Mouse (Mus musculus) spleen, adult 2 months (tissue): ENCODE measurements around the gene Gpr68. TPM values are rescaled to one million over a fixed set of nuclear protein-coding genes. Genes with fewer than 3 reads are reported as not detected.

Experiments
- DNase-seq, 2 experiments: peaks; one replicate each; pipeline versions ENCODE4 v3.0.0 to v3.0.0-alpha.2; 2012 to 2021; ENCODE audit warnings: low spot score in 2 of 2, low read depth in 1 of 2
- H3K27ac ChIP-seq: fragments of 200-500 bp; 2 replicates; pipeline ENCODE4 v1.5.1; 2012; ENCODE audit warnings: low read length, inconsistent platforms; ENCODE audit not compliant: insufficient read depth
- H3K27me3 ChIP-seq: fragments of 200-500 bp; 2 replicates; pipeline ENCODE4 v1.6.1; 2012; ENCODE audit warnings: mild to moderate bottlenecking, moderate library complexity, low read length, inconsistent platforms; ENCODE audit not compliant: control insufficient read depth, insufficient read depth
- H3K36me3 ChIP-seq: fragments of 200-500 bp; 2 replicates; pipeline ENCODE4 v1.6.1; 2012; ENCODE audit warnings: mild to moderate bottlenecking, low read length, inconsistent platforms; ENCODE audit not compliant: control insufficient read depth, insufficient read depth
- H3K4me1 ChIP-seq: fragments of 200-500 bp; 2 replicates; pipeline ENCODE4 v1.6.1; 2011; ENCODE audit warnings: inconsistent platforms; ENCODE audit not compliant: control insufficient read depth, insufficient read depth, insufficient read length
- H3K4me3 ChIP-seq: fragments of 200-500 bp; 2 replicates; pipeline ENCODE4 v1.5.1; 2011; ENCODE audit warnings: mild to moderate bottlenecking, inconsistent platforms; ENCODE audit not compliant: insufficient read depth, insufficient read length; ENCODE audit errors: extremely low read depth
- CTCF ChIP-seq: fragments of 200-500 bp; IDR thresholded peaks from 2 replicates; pipeline ENCODE4 v1.5.1; 2011; ENCODE audit warnings: mild to moderate bottlenecking, inconsistent platforms; ENCODE audit not compliant: insufficient read depth, insufficient read length, insufficient replicate concordance; ENCODE audit errors: extremely low read depth
- POLR2A ChIP-seq: fragments of 200-500 bp; IDR thresholded peaks from 2 replicates; pipeline ENCODE4 v1.6.1; 2011; ENCODE audit warnings: low read depth, low read length, inconsistent platforms
- WGBS: fragments of 180-500 bp; shearing (Covaris S2); methylation state at CpG from one replicate; pipeline ENCODE4 v1.1.7; 2018; 5-methylcytosine and 5-hydroxymethylcytosine counted together
- polyA plus RNA-seq: library from polyadenylated mRNA; depleted of rRNA; stranded (reverse); fragments of >200 nt; gene quantifications from 2 replicates; pipeline ENCODE4 v1.2.3, GENCODE M21; 2012

The Gpr68 gene
- polyA plus RNA-seq, 1 experiment, result 14.0 TPM

DNA sequence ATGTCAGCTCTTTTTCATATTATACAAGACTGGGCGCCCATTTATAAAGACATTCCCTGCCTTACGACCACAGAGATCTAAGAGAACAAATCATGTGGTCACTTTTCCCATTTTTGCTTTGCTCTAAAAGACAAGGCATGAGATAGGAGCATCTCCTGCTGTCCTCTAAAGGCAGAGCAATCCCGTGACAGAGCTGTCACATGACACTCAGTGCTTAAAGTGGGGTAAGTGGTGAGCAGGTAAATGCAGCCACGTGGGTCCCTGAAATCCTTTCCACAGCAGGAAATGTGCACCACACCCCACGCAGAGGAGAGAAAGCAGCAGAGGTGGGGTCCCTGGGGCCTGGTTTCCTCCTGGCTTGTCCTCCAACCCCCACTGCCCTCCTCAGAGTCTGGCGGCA is 40.0 kb upstream of the Gpr68 start:
- WGBS, result 90% methylated on average over 6 of the region's 6 CpGs
- Histone ChIP-seq H3K4me3 (no peak overlapping the region), H3K27ac (no peak overlapping the region), H3K27me3 (no peaks in the 10 kb centered on the region), H3K36me3 (peaks cover 60% of the 10 kb centered on the region), H3K4me1 (no peaks in the 10 kb centered on the region)
- DNase-seq, result no peak
- TF ChIP-seq CTCF, result no peak
- TF ChIP-seq POLR2A, result no peak

DNA sequence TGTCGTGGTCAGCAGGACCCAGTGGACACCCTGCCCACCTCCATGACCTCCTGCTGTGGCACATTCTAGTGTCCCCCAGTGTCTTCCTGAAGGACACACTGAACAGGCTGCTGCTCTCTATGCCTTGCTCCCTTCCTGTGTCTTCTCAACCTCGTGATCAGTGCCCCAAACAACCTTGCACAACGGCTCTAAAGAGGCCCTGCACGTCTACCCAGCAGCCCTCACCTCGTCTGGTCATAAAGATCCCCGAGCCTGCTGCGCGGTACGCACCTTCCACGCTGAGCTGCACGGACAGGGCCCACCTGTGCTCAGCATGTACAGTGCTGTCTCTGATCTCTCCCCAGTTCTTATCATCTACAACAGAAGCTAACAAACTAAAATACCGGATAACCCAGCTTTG is 38.0 kb upstream of the Gpr68 start:
- Histone ChIP-seq H3K36me3 (peaks cover 64% of the 10 kb centered on the region), H3K4me3 (no peak overlapping the region), H3K4me1 (no peaks in the 10 kb centered on the region), H3K27me3 (no peaks in the 10 kb centered on the region), H3K27ac (no peak overlapping the region)
- no peak for DNase-seq
- TF ChIP-seq CTCF (no peak), POLR2A (no peak)
- 95% methylated on average over 12 of the region's 12 CpGs for WGBS

- H3K4me3 ChIP-seq, result no peak overlapping the region
- peaks cover 69% of the 10 kb centered on the region for H3K36me3 ChIP-seq
- H3K4me1 ChIP-seq, result no peaks in the 10 kb centered on the region
- no peak for DNase-seq
- no peaks in the 10 kb centered on the region for H3K27me3 ChIP-seq
- no peak overlapping the region for H3K27ac ChIP-seq
- TF ChIP-seq CTCF (no peak), POLR2A (no peak)
- 97% methylated on average over 12 of the region's 12 CpGs for WGBS
These were observed 37.5 kb upstream of the Gpr68 start for GRCm38 (mm10) chr12:100945501-100945900.

DNA sequence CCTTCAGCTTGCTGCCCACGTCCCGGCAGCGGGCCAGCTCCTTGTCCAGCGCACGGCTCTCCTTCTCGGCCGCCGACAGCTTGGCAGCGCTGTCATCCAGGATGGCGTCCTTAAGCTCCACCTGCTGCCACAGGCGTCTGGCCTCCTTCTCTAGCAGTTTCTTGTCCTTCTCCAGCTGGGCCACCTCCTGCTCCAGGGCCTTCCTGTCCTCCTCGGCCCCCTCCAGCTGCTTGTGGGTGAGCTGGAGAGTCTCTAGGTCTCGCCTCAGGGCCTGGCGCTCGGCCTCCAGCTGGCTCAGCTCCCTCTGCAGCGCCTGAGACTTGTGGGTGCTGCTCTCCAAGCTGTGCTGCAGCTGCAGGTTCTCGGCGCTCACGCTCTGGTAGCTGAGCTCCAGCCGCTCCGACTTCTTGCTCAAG is 36.9 kb upstream of the Gpr68 start:
- TF ChIP-seq CTCF (no peak), POLR2A (no peak)
- Histone ChIP-seq H3K27me3 (no peaks in the 10 kb centered on the region), H3K36me3 (peaks cover 71% of the 10 kb centered on the region), H3K27ac (no peak overlapping the region), H3K4me1 (no peaks in the 10 kb centered on the region), H3K4me3 (no peak overlapping the region)
- DNase-seq, result no peak
- WGBS, result 95% methylated on average over 21 of the region's 21 CpGs

DNA sequence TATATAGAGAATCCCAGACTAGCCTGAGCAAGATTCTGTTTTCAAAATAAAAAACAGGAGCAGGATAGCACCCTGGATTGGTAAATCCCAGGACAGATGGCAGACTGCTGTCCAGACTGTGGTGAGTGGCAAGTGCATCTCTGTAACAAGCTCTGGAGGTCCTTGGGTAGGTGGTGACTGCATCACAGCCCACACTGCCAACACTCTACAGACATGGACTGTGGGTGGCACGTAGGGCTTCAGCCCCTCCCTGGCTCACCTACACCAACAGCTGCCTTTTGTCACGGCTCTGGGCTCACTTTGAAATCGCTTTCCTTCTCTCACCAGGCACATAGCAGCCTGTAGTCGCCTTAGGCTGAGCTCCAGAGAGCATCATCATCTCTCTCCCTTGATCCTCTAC is 35.1 kb upstream of the Gpr68 start:
- no peak for DNase-seq
- Histone ChIP-seq H3K36me3 (peaks cover 72% of the 10 kb centered on the region), H3K27ac (no peak overlapping the region), H3K27me3 (no peaks in the 10 kb centered on the region), H3K4me3 (no peak overlapping the region), H3K4me1 (no peaks in the 10 kb centered on the region)
- no peak for TF ChIP-seq POLR2A
- no peak for TF ChIP-seq CTCF
- WGBS, result 93% methylated on average over 4 of the region's 4 CpGs

GRCm38 (mm10) chr12:100941361-100941760 is 33.4 kb upstream of the Gpr68 start:
- WGBS, result 65% methylated on average over 3 of the region's 3 CpGs
- no peak for TF ChIP-seq CTCF
- DNase-seq, result no peak

GRCm38 (mm10) chr12:100937441-100938360 is 29.7 kb upstream of the Gpr68 start:
- Histone ChIP-seq H3K27me3 (no peaks in the 10 kb centered on the region), H3K36me3 (peaks cover 67% of the 10 kb centered on the region), H3K27ac (no peak overlapping the region), H3K4me3 (no peak overlapping the region), H3K4me1 (0 out of 2 replicates have a peak, but pooled peaks cover 4% of the 10 kb centered on the region)
- TF ChIP-seq POLR2A, result no peak
- TF ChIP-seq CTCF, result no peak
- WGBS, result 63% methylated on average over 21 of the region's 21 CpGs
- DNase-seq, result no peak

More at GRCm38 (mm10) chr12:100941361-100941760, 33.4 kb upstream of the Gpr68 start:
- Histone ChIP-seq H3K27me3 (no peaks in the 10 kb centered on the region), H3K4me1 (0 out of 2 replicates have a peak, but pooled peaks cover 4% of the 10 kb centered on the region), H3K27ac (no peak overlapping the region), H3K36me3 (peaks cover 69% of the 10 kb centered on the region), H3K4me3 (no peak overlapping the region)
